Mouse (Mus musculus) thymus, adult 18-20 months (tissue): Measurements from ENCODE around the gene Bola3.
"Not testable (repeated sequence)": the region's sequence is repeated elsewhere in the genome, so short reads cannot be mapped to it uniquely, and the experiment has no call there.

ENCODE experiments used
- DNase-seq, 2 experiments: peaks; one replicate each; pipeline ENCODE4 v3.0.0; 2022; ENCODE audit warnings: mixed read lengths in 2 of 2

The Bola3 gene

DNA sequence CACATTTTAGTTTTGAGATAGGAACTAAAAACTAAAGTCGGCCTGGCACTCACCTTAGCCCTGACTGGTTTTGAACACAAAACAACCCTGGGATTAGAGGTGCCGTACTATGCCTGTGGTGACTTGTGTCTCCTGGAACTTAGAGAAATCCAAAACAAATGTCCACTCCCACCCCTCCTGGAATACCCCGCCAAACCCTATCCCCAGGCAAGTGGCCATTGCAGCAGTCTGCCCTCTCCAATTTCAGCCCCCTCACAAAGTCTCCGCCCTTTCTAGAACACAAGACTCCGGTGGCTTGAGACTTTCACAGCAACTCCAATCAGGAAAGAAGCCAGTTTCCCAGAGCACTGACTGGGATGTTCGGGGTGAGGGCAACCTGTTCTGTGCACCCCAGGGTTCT is at the start of gene Bola3:
Gene Bola3, plus strand, starts transcription at position 275 of the 400 bp plus-strand sequence.
- DNase-seq = no peak

DNA sequence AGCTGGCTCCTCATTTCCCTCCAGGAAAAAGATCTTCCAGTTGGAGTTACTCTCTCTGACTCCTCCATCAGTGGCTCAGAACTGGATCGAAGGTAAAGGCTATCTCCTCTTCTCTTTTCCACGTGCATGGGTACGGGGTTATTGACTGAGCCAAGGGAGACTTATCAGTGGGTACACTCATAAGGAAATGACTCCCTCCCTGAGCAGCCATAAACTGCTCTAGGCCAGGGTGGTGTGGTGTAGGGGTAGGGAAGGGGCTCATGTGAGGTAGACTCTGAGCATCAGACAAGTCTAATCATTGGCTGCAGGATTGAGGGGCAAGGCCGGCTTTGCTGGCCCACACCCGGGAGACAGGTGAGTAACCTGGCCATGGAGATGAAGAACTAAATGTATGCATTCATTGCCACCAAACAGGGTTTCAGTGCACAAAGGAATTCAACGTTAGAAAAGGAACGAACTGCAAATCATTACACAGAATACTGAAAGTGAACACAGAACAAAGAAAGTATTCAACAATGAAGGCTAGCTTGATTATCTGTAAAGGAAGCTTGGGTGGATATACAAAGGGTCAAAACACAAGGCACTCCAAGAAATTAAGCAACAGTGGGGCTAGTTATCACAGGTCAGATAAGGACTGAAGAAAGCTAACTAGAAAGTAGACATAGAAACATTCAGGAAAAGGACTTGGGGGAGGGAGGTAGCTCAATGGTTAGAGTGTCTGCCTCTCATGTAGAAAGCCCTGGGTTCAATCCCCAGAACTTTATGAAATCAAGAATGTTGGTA is 48.3 kb upstream of the Bola3 start:
- no peak for DNase-seq

DNA sequence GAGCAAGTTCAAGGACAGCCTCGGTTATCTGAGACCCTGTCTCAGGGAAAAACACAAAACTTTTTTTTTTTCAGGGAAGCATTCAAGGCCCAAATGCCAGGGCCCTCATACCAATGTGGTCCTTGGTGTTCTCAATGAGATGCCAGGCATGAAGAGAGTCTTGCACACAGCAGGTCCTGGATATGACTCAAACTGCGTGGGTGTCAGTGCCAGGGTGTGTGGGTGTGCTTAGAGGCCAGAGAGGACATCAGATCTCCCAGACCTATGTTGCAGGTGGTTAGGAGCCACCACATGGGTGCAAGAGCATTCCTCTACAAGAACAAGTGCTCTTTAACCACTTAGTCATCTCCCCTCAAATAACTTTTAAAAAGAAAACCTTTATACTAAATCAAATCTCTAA is 47.7 kb upstream of the Bola3 start:
- no peak for DNase-seq

DNA sequence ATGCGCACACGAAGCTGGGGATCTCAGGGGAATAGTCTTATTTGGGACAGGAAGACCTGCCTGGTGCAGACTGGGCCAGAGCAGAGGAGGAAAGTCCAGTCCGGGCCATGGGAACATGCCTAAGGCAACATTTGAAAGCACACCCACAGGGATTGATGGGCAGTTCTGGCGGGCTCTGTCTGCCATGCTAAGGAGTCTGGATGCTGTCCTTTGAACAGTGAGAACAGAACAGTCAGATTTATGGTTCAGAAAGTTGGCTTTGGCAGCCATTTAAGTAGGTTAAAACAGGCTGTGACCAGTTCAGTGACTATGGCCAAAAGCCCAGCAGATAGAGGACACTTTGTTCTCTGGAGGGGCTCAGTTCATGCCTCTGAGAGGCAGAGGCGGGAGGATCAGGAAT is 46.7 kb upstream of the Bola3 start:
- no peak for DNase-seq

DNA sequence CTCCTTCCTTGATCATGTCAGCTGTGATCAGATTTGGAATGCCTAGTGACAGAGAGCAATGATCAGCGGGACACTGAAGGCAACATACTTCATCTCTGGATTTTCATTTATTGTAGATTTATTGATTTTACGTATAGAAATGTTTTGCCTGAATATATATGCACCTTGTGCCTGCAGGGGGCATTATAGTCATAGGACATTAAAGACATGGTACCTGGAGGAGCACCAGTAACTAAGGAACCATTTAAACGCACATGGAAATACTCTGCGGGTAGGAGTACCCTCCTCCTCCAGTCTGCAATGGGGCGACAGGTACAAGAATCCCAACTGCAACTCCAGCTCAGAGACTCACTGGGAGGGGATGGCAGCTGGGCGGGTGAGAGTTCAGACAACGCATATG is 39.9 kb upstream of the Bola3 start:
- DNase-seq = no peak

DNA sequence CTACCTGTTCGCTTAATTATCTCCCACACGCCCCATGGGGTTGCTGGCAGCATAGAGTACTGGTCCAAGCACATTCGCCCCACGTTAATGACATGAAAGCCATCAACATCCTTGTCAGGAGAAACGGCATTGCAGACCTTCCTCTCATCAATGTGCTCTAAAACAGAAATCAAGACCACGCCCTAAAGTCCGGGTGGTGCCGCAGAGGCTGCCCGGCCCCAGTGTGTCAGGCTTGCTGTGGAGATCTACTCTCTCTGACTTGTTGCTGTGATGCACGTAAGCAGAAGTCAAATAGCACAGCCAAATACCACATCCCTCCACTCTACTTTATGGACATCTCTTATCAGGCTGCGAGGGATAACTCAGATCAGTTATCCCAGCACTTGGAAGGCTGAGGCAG is 37.7 kb upstream of the Bola3 start:
- DNase-seq = no peak

DNA sequence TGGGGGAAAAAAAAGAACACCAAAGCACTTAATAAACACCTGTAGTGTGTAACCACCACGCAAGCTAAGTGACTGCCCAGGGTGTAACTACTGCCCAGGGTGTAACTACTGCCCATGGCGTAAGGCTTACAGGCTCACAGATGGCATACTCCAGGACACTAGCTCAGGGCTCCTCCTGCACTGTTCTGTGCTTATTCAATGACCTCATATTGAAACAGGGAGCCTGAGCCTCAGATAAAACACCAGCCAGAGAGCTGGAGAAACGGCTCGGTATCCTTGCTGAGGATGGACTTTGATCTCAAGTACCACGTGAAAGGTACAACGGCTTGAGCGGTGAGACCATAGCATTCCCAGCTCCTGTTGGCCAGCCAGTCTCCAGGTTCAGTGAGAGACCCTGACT is 36.9 kb upstream of the Bola3 start:
- no peak for DNase-seq

DNA sequence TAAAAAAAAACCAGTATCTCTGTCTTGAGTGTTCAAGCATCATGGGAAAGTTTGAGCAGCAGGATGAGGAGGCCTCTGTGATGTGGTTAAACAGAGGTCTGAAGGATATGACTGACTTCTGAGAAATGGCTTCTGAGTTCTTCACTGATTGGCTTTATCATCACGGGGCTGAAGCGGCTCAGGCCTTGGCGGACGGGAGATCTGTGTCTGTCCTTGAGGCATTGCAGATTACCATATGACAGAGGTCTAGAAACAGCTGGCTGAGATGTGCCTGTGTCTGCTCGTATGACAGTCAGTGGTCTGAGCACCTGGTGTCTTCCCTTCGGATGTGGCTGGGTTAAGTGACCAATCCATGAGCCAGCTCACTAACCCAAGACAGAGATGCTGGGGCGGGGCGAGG is 36.4 kb upstream of the Bola3 start:
- no peak for DNase-seq

DNA sequence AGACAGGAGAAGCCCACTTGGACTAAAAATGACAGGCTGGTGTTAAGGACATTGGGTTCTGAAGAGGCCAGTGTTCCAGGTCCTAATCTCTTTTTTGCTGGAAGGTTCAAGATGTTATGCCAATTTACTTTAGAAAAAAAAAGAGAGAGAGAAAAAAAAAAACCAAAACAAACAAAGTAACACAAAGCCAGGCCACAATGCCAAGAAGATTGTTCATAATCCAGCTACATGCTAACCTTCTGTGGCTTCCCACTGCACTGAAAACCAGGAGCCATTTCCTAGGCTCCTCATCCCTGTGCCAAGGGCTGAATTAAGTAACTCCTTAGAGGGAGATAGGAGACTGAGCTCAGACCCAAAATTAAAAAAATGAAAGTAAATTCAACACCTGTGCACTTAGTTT is 33.7 kb upstream of the Bola3 start:
- no peak for DNase-seq

DNA sequence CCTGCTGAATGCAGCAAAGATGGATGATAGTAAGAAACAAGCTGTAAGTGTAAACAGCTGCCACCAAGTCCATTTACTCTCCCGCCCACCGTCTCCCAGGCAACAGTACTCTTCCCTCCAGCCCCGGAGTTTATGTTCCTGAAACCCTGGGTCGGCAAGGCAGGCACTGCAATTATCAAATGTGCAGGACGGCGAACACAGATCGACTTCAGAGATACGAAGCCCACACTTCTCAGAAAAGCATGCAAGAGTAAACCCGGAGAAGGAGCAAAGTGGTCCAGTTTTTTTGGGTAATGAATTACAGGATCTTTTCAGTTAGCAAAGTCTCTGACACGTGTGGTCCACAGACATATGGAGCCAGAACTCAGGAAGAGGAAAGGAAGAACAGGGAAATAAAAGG is 32.9 kb upstream of the Bola3 start:
- DNase-seq = no peak

DNA sequence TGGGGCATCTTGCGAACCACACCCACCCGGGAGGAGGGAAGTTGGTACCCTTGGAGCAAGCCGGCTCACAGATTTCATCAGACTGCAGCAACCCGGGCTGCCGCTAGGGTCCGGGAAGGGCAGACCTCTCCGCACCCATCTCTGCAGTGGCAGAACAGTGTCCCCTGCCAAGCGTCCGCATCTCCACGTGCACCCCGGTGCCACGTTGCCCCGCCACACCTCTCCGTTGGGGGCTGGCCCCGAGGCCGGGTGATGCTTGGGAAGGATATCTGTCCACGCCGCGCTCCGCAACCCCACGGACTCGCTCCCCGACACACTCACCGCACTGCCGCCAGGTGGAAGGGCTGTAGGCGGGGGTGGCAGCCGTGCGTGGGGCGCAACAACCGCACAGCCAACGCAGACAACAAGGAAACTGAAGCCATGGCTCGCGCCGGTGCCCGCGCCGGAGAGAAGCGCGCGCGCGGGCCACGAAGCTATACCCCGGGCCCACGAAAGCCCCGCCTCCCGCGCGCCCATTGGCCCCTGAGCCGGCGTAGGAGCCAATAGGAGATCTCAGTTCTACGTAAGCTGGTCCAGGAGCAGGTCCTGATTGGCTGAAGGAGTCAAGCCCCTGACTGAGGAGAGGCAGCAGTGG is 31.7 kb upstream of the Bola3 start:
- peak; percentile 84 to 91 for DNase-seq

DNA sequence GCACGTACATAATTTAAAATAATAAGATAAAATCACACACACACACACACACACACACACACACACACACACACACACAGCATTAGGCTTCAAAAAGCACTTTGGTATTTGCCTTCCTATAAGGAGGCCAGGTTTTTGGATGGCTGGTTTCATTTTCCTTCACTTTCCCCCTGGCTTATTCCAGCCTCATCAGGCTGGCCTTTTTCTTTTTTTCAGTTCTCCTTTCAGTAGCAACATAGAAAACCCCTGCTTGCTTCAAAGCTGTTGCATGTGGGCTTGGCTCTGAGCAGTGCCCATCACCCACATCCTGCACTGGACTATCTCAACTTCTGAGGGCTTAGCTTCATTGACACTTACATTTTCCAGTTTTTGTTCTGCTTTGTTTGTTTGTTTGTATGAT is 27.0 kb upstream of the Bola3 start:
- DNase-seq = no peak

DNA sequence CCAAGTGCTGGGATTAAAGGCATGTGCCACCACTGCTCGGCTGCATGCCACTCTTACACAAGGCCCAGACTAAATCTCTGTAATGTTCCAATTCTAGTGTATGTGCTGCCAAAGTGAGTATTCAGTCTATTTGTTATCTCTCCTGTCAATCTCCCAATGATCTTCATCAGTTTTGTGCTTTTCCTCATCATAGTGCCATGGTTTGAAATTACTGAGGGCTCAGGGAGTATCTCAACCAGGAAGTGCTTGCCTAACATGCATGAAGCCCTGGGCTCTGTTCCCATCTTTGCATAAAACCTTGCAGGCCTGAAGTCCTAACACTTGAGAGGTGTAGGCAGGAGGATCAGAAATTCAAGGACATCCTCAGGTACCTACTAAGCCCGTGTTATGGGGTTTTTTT is 26.2 kb upstream of the Bola3 start:
- no peak for DNase-seq

DNA sequence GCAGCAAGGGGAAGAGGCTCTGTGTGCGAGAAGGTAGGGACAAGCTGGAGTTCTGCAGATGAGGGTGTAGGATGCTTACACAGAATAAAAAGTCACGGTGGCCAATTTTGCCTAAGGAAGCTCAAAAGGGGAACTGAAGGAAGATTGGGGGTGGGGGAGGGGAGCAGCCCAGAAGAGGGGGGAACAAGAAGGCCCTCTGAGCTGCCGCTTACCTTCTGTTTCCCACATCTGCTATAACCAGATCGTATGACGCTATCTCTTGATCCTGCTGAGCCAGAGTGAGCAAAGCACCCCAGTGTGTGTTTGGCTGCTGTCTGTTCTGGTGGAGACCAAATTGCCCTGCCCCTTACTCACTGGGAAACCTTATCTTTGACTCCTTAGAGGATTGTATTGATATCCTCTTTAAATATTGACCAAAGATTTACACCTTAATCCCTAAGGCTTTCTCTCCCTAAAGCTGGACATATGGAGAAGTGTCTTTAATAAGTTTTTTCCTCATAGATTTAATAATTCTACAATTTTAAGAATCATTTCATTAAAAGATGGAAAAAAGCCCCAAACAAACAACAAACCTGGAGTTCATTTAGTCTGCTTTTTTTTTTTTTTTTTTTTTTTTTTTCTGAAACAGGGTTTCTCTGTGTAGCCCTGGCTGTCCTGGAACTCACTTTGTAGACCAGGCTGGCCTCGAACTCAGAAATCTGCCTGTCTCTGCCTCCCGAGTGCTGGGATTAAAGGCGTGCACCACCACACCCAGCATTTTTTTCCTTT is 25.1 kb upstream of the Bola3 start:
- no peak for DNase-seq

DNA sequence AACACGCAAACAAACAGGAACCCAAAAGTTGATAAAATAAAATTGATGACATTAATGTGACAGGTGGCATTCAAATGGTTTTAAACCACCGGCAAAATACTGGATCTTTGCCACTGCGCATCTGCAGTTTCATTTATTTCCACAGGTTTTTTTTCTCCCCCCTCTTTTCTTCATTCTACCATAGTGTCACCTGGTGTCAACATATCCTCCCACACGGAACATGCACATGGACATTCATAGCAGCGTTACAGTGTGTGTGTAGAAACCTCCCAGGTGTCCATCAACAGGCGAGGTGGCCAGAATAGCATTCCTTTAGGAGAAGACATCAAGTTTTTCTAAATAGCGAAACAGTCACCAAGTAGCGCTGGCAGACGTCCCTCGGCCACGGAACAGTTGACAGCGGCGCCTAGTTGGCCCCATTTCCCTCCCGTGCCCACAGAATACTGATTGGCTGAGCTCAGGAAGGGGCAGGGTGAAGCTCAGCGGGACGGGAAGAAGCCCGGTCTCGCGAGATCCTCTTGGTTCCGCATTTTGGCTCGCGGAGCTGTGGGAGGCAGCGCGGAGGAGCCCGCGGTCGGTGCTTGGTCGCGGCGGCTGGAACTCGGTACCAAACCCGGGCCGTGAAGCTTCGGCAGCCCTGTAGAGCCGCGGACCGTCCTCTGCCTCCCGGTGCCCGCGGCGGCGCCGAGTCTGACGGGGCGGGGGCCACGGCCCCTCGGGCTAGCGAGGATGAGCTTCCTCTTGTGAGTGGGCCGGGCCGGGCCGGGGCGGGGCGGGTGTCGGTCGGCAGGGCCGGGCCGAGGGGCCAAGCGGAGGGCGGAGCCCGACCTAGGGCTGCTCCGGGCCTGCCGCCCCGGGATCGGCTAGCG is 23.2 kb upstream of the Bola3 start, which contains the start of the genes Mthfd2 and Mob1a:
Gene Mthfd2, minus strand, starts transcription at position 384 of the 869 bp plus-strand sequence.
Gene Mob1a, plus strand, starts transcription at position 492 of the 869 bp plus-strand sequence.
- peak; percentile 87 to 92 for DNase-seq

DNA sequence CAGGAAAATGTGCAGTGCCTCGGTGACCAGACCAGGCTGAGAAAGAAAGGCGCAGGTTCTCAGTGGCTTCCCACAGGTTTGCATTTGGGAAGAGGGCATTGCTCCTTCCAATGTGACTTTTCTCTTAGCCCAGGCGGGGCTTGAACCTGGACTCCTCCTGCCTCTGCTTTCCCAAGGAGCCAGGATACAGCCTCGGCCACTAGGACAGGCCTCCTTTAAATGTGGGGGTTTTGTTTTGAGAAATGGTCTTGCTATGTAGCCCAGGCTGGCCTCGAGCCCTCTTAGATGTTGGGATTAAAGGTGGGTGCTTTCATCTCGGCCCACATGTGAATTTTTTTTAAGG is 22.6 kb upstream of the Bola3 start:
- DNase-seq = no peak

DNA sequence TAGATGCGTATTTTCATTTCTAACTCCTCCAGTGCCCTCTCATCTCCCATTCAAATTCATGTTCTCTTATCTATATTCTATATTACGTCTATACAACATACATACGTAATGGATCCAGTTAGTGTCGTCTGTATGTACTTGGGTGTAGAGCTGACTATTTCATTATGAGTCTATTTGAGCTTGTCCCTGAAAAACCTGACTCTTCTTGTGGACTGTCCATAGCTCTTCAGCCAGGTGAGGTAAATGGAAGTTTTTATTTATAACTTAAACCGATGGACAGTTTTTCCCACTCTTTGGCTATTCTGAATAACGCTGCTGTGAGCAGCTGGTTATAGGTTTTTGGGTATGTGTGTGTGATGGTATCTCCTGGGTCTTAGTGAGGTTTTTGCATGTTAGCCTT is 22.2 kb upstream of the Bola3 start:
- no peak for DNase-seq

DNA sequence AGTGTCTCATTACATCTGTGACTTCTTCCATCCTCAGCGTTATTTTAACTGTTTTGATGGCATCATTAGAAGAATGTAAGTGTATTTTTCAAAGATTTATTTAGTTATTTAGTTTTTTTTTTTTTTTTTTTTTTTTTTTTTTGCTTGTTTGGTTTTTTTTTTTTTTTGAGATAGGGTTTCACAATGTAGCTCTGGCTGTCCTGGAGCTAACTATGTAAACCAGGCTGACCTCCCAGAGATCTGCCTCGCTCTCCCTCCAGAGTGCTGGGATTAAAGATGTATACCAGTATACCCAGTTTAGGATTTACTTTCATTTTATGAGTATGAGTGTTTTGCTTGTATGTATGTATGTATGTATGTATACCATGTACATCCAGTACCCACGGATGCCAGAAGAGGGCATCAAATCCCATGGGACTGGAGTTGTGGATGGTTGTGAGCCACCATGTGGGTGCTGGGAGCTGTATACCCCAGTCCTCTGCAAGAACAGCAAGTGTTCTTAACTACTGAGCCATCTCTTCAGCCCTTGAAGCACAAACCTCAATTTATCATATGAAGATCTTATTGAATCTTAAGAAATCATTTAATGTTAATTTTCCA is 21.3 kb upstream of the Bola3 start:
- no peak for DNase-seq

DNA sequence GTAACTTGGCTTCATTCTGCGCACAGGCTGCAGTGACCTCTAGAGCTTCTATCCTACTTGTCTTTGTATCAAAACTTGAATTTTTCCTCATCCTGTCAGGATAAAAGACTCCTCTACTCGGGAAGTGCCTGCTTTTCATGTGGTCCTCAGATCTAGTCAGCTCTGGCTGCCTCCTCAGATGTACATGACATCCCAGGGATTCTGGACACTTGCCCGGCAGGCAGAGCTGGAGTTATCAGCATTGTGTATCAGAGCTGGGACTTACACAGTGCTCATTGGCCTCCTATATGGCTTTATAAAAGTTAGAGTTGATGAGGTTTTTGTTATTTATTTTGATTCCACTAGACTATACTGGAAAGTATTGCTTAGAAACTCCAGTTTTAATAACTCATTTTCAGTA is 7.6 kb upstream of the Bola3 start:
- no peak for DNase-seq

DNA sequence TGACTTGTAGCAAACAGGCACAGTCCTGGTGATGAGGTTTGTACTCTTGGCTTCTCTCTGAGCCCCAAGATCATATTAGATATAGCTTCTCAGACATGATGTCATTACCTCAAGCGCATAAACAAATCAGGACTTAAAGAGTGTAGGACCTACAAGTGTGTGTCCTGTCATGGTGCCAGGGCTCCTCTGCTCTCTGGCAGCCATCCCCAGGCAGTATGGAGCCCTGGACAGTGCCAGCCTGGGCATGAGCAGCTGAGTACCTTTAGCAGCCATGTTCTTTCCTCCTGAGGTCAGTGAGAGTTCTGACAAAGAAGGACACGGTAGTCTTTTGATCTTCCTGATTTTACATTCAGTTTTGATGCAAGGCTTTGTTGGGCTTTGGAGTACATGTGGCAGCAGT is 6.0 kb upstream of the Bola3 start:
- DNase-seq = no peak

DNA sequence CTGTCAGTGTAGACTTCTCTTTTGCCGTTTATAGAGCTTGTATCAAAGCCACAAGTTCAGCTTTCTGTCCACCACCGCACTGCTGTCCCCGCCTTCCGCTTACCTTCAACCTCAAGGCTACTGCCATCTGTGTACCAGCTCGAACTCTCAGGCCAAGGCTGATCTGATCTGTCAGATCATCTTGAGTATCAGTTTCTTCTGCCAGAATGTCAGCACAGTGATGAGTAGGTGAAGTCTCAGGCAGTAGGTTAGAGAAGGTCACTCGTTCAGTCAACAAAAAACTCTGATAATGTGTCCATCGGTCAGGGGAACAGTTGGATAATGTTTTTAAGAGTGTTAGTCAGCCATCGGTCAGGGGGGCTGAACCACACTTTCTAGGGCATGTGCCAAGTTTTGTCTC is 3.7 kb upstream of the Bola3 start:
- not testable (repeated sequence) for DNase-seq

DNA sequence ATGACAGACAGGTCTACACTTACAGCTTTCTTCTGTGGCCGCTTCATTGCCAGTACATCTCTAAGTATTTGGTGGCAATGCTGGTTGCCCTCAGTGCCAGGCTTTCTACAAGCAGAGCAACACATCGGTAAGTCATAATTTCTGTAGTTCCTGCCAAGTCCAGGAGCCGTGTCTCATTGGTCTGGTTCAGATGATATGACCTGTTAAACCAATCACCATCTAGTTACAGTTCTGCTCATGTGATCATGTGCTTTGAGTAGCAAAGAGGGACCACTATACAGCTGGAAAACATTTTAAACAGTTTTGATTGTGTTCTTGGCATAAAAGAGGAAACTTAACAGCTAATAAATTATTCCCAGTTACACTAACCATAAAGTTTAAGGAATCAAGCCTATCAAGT is 1.0 kb upstream of the Bola3 start:
- no peak for DNase-seq
